Mouse (Mus musculus): Measurements from ENCODE around the gene Smad9. TPM values are rescaled to one million over a fixed set of nuclear protein-coding genes. Genes with fewer than 3 reads are reported as not detected.
"Not testable (repeated sequence)": the region's sequence is repeated elsewhere in the genome, so short reads cannot be mapped to it uniquely, and the experiment has no call there.

Gene Smad9
- polyA plus RNA-seq, 1 experiment from 2014 or later = not detected

- under 1% methylated on average over 65 of the region's 65 CpGs for WGBS (ENCODE audit: missing documents)
- Histone ChIP-seq H3K4me3 (ENCODE audit: inconsistent target) (peak within 1 kb of the TSS; percentile 98), H3K79me2 (ENCODE audit: inconsistent target) (peaks cover 49% of the 10 kb centered on the region), H3K36me3 (ENCODE audit: inconsistent target) (peaks cover 21% of the 10 kb centered on the region), H3K27ac (peak within 1 kb of the TSS; percentile 75)
These were observed 19.9 kb upstream of the Smad9 start, which contains the start of the genes Exosc8 and Alg5 for GRCm38 (mm10) chr3:54735247-54736046. Exosc8 (minus strand) TSS chr3:54735393. Alg5 (plus strand) TSS chr3:54735539.

GRCm38 (mm10) chr3:54736101-54736927 lies 19.1 kb upstream of the Smad9 start:
- WGBS (ENCODE audit: missing documents) = 50% methylated on average over 17 of the region's 18 CpGs
- Histone ChIP-seq H3K36me3 (ENCODE audit: inconsistent target) (peaks cover 26% of the 10 kb centered on the region), H3K27ac (peak overlapping the region; percentile 75), H3K79me2 (ENCODE audit: inconsistent target) (peaks cover 49% of the 10 kb centered on the region), H3K4me3 (ENCODE audit: inconsistent target) (peak overlapping the region; percentile 98)

- Histone ChIP-seq H3K79me2 (ENCODE audit: inconsistent target) (peaks cover 49% of the 10 kb centered on the region), H3K4me3 (ENCODE audit: inconsistent target) (no peak overlapping the region), H3K36me3 (ENCODE audit: inconsistent target) (peaks cover 29% of the 10 kb centered on the region), H3K27ac (no peak overlapping the region)
- 96% methylated on average over 8 of the region's 8 CpGs for WGBS (ENCODE audit: missing documents)
These were observed 18.1 kb upstream of the Smad9 start for GRCm38 (mm10) chr3:54737317-54737716.

DNA sequence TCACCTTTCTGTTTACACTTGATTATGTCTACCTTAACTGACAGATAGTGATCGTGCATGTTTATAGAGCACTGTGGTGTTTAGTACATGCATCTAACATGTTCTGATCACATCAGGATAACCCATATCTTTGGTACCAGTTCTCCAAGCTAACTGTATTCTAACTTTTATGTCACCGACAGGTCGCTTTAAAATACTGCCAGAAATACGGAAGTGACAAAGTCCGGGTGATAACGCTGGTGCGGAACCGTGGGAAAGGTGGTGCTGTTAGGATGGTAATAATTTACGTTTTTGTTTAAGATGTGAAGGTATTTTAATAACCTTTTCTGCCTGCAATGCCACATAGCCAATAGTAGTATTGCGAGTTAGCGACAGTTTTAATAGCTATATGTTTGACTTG lies 13.4 kb upstream of the Smad9 start:
- Histone ChIP-seq H3K36me3 (ENCODE audit: inconsistent target) (peaks cover 73% of the 10 kb centered on the region), H3K79me2 (ENCODE audit: inconsistent target) (peaks cover 15% of the 10 kb centered on the region), H3K4me3 (ENCODE audit: inconsistent target) (no peak overlapping the region), H3K27ac (no peak overlapping the region)
- WGBS (ENCODE audit: missing documents) = 96% methylated on average over 11 of the region's 11 CpGs

DNA sequence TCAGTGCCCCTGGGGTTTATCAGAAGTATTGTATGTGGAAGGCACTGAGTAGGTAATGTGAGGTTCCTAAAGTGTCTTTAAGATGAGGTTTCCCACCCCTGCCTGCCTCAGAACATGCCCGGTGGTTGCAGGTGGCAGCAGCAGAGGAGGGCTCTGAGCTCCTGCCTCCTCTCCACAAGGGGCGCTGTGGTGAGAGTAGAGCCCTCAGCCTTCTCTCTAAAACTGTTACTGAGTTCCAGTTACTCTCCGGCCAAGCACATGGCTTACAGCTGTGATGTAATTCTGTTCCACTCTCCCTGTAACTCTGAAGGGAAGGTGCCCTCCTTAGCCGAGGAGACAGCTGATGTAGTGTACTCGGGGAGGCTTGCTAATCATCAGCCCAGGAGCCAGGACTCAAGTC lies 9.6 kb upstream of the Smad9 start:
- H3K79me2 ChIP-seq (ENCODE audit: inconsistent target) = no peaks in the 10 kb centered on the region
- H3K36me3 ChIP-seq (ENCODE audit: inconsistent target) = peaks cover 93% of the 10 kb centered on the region
- H3K27ac ChIP-seq = no peak overlapping the region
- H3K4me3 ChIP-seq (ENCODE audit: inconsistent target) = no peak overlapping the region
- 78% methylated on average over 4 of the region's 5 CpGs for WGBS (ENCODE audit: missing documents)

DNA sequence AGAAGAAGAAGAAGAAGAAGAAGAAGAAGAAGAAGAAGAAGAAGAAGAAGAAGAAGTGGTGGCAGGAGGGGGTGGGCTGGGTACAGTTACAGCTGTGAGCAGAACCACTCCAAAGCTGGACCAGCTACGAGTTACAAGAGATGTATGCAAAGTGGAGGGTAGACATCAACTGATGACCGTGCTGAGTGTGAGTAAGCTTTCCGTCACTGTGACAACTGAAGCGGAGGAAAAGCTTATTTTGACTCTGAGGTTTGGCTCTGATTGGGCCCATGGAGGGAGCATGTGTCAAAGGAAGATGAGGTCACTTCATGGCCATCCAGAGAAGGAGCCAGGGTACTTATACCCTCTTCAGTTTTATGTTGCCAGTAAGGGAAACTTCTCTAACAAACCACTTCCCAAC lies 2.0 kb upstream of the Smad9 start:
- 79% methylated on average over 4 of the region's 4 CpGs for WGBS (ENCODE audit: missing documents)
- no peak overlapping the region for H3K27ac ChIP-seq
- peaks cover 21% of the 10 kb centered on the region for H3K36me3 ChIP-seq (ENCODE audit: inconsistent target)

GRCm38 (mm10) chr3:54756058-54756457 lies 676 bp downstream of the Smad9 start:
- H3K4me3 ChIP-seq (ENCODE audit: inconsistent target) = no peak overlapping the region
- no peak overlapping the region for H3K27ac ChIP-seq
- 9% methylated on average over 11 of the region's 11 CpGs for WGBS (ENCODE audit: missing documents)

More for the DNA sequence above, 2.0 kb upstream of the Smad9 start:
- Histone ChIP-seq H3K79me2 (ENCODE audit: inconsistent target) (no peaks in the 10 kb centered on the region), H3K4me3 (ENCODE audit: inconsistent target) (no peak overlapping the region)

GRCm38 (mm10) chr3:54757446-54757845 lies 2.1 kb downstream of the Smad9 start:
- Histone ChIP-seq H3K79me2 (ENCODE audit: inconsistent target) (no peaks in the 10 kb centered on the region), H3K27ac (no peak overlapping the region), H3K4me3 (ENCODE audit: inconsistent target) (no peak overlapping the region), H3K36me3 (ENCODE audit: inconsistent target) (no peaks in the 10 kb centered on the region)
- WGBS (ENCODE audit: missing documents) = 100% methylated on average over 6 of the region's 8 CpGs

More at GRCm38 (mm10) chr3:54756058-54756457, 676 bp downstream of the Smad9 start:
- no peaks in the 10 kb centered on the region for H3K36me3 ChIP-seq (ENCODE audit: inconsistent target)
- H3K79me2 ChIP-seq (ENCODE audit: inconsistent target) = no peaks in the 10 kb centered on the region

GRCm38 (mm10) chr3:54759211-54759610 lies 3.8 kb downstream of the Smad9 start:
- no peaks in the 10 kb centered on the region for H3K36me3 ChIP-seq (ENCODE audit: inconsistent target)
- H3K4me3 ChIP-seq (ENCODE audit: inconsistent target) = no peak overlapping the region
- WGBS (ENCODE audit: missing documents) = 92% methylated on average over 9 of the region's 9 CpGs
- no peak overlapping the region for H3K27ac ChIP-seq
- no peaks in the 10 kb centered on the region for H3K79me2 ChIP-seq (ENCODE audit: inconsistent target)

DNA sequence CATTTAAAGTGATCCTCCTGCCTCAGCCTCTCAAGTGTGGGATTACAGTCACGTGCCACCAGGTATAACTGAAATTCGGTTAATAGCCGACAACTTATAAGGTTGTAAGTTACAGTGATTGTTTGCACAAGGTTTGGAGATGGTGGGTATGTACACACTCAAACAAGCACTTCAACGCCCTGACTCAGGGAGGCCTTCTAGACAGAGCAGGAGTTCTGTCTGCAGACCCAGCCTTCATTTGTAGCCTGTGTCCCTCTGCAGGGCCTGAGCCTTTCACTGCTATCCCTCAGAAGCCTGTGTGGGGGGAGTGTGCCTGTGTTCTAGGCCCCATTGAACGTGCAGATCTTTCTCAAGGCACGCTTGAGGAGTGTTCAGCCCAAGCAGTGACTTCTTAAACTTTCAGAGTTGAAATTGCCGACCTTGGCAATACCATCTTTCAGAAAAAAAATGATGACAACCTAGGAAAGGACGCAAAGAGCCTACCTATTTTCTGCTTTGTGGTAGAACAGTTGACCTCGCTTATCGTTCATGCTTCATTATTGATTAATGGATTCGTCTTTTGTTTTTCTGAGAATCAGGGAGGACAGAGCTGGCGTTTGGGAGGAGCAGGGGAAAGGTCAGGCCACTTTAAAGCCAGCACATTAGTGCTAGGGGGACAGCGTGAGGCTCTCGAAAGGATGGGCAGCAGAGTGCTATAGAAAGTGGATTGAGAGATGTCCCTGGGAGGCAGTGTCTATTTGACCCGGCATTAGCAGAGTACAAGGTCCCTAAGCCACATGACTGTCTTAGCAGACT lies 5.1 kb downstream of the Smad9 start:
- 88% methylated on average over 15 of the region's 15 CpGs for WGBS (ENCODE audit: missing documents)
- no peaks in the 10 kb centered on the region for H3K79me2 ChIP-seq (ENCODE audit: inconsistent target)
- no peaks in the 10 kb centered on the region for H3K36me3 ChIP-seq (ENCODE audit: inconsistent target)
- no peak overlapping the region for H3K27ac ChIP-seq
- no peak overlapping the region for H3K4me3 ChIP-seq (ENCODE audit: inconsistent target)

DNA sequence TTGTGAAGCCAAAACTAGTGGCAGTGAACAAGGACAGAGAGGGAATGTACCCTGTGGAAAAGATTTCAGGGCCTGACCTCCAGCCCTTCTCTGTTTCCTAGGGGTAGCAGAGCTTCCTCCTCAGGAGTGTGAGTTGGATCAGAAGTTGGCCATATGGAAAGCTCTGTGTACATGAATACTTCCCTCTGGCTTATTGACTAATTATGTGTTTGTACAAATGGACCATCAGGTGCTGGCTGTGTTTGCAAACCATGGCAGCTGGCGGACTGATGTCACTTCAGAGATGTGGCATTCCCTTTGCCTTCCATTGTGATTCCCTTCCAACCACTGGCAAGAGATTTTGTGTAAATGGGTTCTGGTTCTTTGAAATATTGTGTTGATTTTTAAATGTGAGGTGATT lies 5.9 kb downstream of the Smad9 start:
- 100% methylated on average over 1 of the region's 1 CpGs for WGBS (ENCODE audit: missing documents)
- Histone ChIP-seq H3K36me3 (ENCODE audit: inconsistent target) (no peaks in the 10 kb centered on the region), H3K79me2 (ENCODE audit: inconsistent target) (no peaks in the 10 kb centered on the region), H3K27ac (no peak overlapping the region), H3K4me3 (ENCODE audit: inconsistent target) (no peak overlapping the region)

DNA sequence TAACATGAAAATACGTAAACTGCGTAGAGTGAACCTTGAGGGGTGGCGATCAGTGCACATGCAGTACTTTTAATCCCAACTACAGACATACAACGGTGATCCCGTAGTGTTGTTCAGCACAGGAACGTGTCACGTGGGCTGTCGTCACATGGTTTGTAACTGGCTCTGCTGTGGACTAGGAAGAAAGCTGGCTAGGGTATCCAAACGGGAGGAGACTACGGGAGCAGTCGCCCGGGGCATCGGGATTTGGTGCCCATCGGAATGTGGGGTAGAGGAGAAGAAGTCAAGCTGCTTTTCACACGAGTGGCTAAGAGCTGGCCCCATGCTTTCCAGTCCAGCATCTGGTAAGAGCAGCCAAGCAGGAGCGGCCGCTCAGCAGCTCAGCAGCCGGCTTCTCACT lies 9.0 kb downstream of the Smad9 start:
- no peak overlapping the region for H3K27ac ChIP-seq
- no peak overlapping the region for H3K4me3 ChIP-seq (ENCODE audit: inconsistent target)
- WGBS (ENCODE audit: missing documents) = 84% methylated on average over 18 of the region's 18 CpGs
- no peaks in the 10 kb centered on the region for H3K79me2 ChIP-seq (ENCODE audit: inconsistent target)
- no peaks in the 10 kb centered on the region for H3K36me3 ChIP-seq (ENCODE audit: inconsistent target)

DNA sequence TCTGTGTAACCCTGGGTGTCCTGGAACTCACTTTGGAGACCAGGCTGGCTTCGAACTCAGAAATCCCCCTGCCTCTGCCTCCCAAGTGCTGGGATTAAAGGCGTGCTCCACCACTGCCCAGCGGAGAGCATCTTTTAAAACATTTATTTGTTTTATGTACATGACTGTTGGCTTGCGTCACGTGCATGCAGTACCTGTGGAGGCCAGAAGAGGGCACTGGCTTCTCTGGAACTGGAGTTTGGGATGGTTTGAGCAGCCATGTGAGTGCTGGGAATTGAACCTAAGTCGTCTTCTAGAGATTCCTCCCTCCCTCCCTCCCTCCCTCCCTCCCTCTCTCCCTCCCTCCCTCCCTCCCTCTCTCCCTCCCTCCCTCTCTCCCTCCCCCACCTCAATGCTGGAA lies 10.1 kb downstream of the Smad9 start:
- 95% methylated on average over 3 of the region's 6 CpGs for WGBS (ENCODE audit: missing documents)
- not testable (repeated sequence) for H3K27ac ChIP-seq; H3K4me3 ChIP-seq (ENCODE audit: inconsistent target); H3K79me2 ChIP-seq (ENCODE audit: inconsistent target); H3K36me3 ChIP-seq (ENCODE audit: inconsistent target)

DNA sequence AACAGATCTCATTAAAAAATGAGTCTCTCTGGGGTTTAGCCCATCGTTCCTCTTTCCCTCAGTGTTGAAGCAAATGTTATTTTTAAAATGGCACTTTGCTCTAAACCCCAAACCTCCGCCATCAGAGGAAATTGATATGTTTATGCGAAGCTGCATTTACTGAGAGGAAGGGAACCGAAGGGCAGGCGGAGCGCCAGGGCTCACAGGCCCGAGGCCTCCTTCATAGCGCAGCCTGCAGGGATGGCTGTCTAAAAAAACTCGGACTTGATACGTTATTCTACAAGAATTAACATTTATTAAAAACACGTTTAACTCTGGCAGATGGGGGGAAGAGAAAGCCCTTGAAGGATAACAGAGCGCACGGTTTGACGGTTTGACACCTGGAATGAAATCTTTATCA lies 10.7 kb downstream of the Smad9 start:
- no peak overlapping the region for H3K27ac ChIP-seq
- H3K36me3 ChIP-seq (ENCODE audit: inconsistent target) = no peaks in the 10 kb centered on the region
- H3K4me3 ChIP-seq (ENCODE audit: inconsistent target) = no peak overlapping the region
- no peaks in the 10 kb centered on the region for H3K79me2 ChIP-seq (ENCODE audit: inconsistent target)
- 84% methylated on average over 14 of the region's 14 CpGs for WGBS (ENCODE audit: missing documents)
